Mouse (Mus musculus): ENCODE measurements around the gene Rrp1.
A peak's percentile ranks its signal among the peaks of the same experiment; 100 is the strongest.
"Not testable (repeated sequence)": the region's sequence is repeated elsewhere in the genome, so short reads cannot be mapped to it uniquely, and the experiment has no call there.

The Rrp1 gene

DNA sequence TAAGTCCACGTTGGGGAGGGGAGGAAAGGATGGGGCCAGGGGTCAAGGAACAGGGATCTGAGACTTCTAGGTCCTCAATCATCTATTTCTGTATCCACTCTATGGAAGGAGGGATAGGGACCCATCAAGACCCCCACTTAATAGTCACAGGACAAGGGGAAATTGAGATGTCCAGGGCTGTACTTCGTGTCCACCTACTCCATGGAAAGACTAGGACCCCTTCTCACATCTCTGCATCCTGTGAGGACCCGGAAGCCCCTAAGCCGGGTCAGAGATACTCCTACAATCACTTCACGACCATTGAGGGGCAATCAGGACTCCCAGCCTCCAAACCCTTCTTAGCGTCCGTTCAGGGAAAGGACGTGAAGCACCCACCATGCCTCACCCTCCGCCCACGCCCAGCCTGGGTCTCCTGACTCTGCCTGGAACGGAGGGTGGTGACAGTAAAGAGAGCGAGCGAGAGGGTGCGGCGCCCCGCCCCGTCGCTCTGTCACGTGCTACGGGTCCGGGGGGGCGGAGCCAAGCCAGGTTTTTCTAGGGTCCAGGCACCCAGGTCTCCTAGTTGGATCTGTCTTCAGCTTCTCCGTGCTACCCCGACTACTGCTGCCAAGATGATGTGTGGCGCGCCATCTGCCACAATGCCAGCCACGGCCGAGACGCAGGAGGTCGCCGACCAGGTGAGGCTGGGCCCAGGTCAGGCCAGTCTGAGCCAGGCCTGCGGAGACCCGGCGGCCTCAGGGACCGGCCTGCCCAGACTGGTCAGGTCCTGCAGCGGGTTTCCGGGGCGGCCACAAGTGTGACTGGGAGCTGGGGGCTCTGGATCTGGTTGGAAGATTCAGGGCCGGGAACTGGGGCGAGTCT lies 12.6 kb upstream of the Rrp1 start, which contains the start of gene Cstb:
Gene Cstb (plus strand): TSS at position 489 of the 861 bp plus-strand sequence.
- DNase-seq (ENCODE audit: low spot score in 2 of 2): peak; percentile 85 to 86

DNA sequence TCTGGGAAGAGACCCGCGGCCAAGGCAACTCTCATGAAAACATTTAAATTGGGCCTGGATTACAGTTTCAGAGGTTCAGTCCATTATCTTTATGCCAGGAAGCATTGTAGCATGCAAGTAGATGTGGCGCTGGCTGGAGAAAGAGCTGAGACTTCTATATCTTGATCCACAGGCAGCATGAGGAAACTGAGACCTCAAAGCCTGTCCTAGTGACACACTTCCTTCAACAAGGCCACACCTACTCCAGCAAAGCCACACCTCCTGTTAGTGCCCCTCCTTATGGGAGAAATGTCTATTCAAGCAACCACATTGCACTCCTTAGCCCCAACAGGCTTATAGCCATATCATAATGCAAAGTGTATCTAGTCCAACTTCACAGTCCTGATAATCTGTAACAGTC lies 9.8 kb upstream of the Rrp1 start:
- no peak for DNase-seq (ENCODE audit: low spot score in 2 of 2)

DNA sequence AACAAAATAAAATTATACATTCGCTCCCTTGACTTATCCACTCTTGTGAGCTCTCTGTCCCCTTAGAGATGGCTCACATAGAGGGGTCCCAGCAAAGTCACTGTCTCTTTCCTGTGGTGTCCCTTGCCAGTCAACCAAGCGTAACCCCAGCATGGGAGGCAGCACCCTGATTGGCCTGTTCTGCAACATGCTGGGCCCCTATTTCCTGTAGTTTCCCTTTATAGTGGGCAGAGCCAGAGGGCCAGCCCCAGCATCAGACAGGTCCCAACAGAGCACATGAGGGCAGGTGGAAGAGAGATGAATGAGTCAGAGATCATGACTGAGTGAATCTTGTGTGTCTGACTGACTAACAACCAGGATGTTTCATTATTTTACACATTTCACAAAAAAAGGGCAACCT lies 8.1 kb upstream of the Rrp1 start:
- DNase-seq (ENCODE audit: low spot score in 2 of 2): no peak

DNA sequence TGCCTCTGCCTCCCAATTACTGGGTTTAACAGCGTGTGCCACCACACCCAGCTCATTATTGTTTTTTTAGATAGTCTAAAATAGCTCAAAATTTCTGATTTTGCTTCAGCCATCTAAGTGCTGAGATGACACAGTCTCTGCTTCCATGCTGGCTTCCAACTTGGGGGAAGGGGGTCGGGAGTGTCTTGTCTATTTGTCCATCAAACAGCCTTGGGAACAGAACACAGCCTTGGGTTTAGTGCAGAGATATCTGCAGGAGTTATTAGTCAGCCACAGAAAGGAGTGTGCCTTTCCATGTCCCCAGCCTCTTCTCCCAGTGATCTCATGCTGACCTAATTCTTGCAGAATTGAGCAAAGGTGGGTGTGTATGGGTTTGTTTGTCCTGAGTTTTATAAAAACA lies 5.9 kb upstream of the Rrp1 start:
- DNase-seq (ENCODE audit: low spot score in 2 of 2): no peak

DNA sequence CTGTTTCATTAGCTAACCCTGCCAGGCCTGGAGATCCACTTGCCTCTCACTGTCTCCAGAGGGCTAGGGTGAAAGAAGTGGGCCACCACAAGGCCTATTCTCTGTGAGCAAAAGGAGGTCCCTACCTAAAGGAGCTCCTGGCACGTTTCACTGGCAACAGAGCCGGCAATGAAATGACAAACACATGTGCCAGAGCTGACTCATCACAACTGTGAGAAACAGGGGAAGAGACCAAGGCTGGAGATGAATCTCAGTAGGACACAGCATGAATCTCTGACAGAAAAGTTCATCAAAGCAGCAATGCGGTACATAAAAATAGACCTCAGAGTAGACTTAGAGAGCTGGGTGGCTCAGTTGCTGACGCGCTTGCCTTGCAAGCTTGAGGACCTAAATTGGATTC lies 5.0 kb upstream of the Rrp1 start:
- peak; percentile 54 to 56 for DNase-seq (ENCODE audit: low spot score in 2 of 2)

DNA sequence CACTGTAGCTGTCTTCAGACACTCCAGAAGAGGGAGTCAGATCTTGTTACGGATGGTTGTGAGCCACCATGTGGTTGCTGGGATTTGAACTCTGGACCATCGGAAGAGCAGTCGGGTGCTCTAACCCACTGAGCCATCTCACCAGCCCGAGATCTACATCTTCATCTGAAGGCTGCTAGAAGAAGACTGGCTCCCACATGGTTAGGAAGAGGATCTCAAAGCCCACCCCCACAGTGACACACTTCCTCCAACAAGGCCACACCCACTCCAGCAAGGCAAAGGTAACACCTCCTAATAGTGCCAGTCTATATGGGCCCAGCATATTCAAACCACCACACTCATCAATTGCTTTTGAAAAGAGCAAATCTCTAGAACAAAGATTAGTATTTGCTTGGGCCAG lies 2.1 kb upstream of the Rrp1 start:
- DNase-seq (ENCODE audit: low spot score in 2 of 2): not testable (repeated sequence)

DNA sequence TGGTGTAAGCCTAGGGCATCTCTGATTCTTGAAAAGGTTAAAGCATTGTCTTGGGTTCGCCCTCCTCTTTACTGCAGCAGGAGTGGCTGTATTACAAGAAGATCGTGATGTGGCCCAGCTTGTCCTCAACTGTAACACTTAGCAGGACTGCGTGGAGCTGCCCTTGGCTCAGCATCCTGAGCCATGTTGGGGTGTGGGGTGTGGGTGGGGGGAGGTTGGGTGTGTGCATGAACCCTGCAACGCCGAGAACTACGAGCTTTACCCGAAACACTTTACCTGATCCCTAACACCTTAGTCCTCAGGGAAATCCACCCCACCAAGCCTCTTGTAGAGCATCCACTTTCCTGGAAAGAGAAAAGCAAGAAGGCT lies 293 bp upstream of the Rrp1 start:
- DNase-seq (ENCODE audit: low spot score in 2 of 2): no peak

DNA sequence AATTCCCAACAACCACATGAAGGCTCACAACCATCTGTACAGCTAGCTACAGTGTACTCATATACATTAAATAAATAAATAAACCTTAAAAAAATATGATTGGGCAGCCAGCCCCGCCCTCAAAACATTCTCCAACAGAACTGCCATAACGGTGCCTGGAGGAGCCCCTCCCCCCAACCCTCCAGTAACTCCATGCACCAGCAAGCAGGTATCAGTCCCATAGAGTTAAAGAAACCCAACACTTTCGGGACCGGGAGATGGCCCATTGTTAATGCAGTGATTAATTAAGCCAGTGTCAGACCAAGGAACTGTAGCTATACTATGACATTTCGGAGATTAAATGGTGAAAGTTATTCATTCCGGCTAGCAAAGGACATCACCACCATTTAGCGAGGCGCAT lies 992 bp downstream of the Rrp1 start:
- DNase-seq (ENCODE audit: low spot score in 2 of 2): no peak

DNA sequence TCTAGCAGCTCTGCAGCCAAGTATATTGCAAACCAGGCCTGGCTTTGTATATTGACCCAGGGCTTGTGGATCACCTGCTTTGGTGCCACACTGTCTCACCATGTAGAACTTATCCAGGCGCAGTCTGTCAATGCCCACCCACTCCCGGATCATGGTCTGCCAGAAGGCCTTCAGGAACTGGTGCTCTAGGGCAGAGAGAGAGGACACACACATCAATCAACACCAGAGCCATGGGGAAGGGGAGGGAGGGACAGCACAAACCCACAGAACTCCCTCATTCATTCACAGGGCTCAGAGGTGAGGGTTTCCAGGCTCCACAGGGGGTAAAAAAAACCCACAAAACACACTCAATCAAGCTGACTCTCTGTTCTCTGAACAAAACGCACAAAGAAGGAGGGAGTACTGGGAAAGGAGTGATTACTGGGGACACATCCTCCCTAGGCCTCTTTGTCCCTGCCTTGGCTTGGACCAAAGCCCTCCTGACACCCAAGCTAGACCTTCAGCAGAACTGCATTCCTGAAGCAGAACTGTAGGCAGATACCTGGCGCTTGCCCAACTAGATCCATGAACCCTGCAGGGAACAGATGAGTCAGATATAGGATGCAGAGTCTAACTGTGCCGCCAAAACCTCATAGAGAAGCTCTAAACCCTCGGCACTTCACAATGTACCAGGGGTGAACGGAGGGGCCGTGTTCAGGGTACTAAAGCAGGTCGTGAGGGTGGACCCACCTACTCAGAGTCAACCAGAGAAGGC lies 3.6 kb downstream of the Rrp1 start:
- no peak for DNase-seq (ENCODE audit: low spot score in 2 of 2)

DNA sequence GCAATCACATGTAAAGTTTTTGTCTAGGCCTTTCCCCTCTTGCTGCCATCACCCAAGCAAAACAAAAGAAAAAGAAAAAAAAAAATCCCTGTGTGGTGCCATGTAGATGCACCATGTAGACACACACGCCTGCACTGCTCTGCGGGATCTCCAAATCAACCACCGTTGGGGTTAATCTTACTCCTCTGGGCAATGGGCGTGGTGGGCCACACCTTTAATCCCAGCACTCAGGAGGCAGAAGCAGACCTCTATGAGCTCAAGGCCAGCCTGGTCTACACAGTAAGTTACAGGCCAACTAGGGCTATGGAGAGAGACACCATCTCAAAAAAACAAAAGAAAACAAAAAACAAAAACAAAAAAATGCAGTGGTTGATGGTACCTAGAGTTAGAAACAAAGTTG lies 5.7 kb downstream of the Rrp1 start:
- no peak for DNase-seq (ENCODE audit: low spot score in 2 of 2)

DNA sequence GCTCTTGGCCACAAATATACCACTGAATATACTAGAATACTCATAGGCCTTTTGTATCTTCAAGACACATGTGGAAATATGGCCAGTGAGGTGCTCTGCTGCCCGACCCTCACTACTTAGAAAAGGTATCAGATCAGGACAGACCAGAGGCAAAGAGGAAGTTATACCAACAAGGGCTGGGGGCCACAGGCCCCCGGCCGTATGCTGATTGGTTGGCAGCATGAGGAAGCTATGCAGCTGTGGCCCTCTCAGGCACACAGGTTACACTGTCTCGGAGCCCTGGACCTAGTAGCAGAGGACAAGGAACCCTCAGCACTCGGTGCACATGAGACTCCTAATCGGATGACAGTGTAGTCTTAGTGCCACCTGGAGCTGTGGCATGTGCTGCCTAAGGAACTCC lies 6.7 kb downstream of the Rrp1 start:
- DNase-seq (ENCODE audit: low spot score in 2 of 2): no peak

DNA sequence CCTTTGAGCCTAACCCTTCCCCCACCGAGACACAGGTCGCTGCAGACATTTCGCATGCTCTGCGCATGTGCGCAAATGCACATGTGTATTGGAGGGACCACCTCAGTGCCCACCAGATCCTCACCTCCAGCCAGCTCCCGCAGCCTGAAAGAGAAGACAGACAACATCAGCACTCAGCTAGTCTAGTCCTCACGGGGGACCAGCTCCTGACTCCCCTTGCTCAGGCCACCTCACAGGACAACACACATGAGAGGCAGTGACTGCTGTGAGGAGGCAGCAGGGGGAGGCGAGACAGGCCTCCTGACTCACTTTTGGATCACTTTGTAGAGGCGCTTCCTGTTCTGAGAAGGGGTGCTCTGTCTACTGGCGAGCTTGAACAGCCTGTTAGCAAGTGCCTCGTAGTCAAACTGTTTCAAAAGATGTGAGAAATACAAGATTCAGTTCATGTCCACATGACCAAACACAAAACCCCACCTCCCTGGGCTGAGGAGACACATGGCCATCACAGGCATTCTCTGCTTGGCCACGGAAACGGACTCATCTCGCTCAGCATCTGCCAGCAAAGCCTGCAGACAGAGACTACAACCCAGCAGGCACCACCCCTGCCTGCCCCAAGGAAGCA lies 10.4 kb downstream of the Rrp1 start:
- DNase-seq (ENCODE audit: low spot score in 2 of 2): no peak

DNA sequence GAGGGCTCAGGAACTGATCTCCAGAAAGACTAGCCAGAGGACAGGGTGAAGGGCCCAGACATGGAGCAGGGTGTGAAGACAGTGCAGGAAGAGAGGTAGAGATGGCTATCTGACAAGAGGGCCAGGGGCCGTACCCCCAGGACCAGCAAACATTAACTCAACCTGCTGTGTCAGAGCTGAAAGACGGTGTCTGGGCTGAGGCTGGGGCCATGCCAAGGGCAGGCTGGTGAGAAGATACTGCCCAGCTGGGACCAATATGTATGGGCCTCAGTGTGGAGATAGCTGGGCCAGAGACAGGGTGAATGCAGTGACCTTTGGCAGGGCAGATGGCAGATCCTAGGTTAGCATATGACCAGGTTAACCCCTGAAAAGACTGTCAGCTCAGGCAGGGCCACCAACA lies 11.7 kb downstream of the Rrp1 start:
- no peak for DNase-seq (ENCODE audit: low spot score in 2 of 2)

DNA sequence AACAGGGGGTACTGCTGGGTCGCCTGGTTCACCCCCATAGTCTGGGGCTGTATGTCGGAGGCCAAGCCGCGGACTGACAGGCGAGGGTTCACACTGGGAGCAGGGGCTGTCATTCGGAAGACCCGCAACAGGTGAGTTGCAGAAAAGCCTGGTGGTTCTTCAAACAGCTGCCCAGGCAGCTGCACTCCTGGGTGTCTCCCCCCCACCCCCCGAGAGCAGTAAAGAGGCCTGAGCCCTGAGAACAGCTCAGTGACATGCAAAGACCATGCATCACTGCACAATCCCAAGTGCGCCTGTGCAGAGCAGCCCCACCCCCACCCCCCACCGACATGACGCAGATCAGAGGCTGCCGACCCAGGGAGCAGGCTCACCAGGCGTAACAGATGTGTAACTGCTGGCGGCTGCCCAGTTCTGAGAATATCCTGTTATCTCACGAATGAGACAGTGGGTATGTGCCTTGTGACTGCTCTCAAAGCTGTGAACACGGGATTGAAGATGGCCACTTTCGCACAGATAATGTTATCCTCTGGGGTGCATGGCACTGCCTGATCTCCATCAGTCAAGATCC lies 13.7 kb downstream of the Rrp1 start:
- peak in 1 of 2 experiments; percentile 30 for DNase-seq (ENCODE audit: low spot score in 2 of 2)

DNA sequence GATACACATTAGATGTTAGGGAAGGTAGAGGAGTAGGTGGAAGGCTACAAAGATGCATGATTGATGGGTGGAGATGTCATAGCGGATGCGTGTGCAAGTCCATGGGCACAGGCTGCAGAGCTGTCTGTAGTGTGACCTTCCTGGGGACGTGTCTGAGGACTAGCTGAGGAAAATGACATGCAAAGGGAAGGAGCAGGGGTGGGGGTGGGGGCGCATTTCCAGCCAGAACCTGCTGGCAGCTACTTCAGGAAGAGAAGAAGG lies 16.3 kb downstream of the Rrp1 start:
- DNase-seq (ENCODE audit: low spot score in 2 of 2): no peak

DNA sequence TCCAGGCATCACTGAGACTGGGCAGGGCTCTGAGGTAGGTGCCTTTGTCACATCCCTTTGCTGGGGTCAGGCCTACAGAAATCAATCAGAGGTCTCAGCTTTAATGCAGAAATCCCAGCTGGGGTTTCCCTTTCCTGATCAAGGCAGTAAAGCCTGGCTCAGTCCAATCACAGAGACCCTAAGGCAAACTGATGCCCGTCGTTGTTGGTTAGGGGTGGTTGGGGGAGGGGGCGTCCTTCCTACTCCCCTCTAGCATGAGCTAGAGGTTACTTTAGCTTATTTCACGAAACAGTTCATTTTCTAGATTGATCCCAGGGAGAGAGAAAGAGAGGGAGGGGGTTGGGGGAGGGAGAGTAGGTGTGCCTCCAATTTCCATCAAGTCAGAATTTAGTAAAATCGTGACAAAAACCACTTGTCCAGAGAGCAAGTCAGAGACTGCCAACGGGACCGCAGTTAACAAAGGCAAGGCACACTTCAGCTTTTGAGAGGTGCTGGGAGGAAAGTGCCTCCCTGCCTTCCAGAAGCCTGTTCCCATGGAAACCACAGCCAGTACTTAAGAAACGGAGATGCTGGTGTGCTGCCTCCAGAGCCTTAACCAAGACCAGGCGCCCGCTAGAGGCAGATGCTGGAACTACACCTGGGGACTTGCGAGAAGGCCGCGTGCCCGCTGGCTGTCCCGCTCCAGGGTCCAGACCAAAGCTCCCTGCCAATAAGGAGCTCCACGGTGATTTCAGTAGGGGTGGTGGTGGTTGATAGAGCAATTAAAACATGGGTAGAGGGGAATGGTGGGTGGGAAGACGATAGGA lies 16.8 kb downstream of the Rrp1 start:
- peak; percentile 99 to 100 for DNase-seq (ENCODE audit: low spot score in 2 of 2)

DNA sequence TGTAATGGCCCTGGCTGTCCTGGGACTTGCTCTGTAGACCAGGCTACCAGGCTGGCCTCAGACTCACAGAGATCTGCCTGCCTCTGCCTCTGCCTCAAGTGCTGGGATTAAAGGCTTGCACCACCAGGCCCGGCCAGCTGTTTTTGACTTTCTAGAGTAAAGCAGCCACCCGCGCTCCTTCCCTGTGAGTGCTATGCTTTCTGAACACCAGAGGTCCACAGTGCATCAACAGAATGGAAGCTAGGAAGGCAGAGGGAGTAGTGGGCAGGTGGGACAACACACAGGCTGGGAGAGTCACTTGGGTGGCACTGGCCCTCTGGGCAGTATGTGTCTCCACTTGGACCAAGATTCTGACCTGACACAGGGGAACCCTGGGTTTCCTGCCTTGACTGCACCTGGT lies 17.5 kb downstream of the Rrp1 start:
- no peak for DNase-seq (ENCODE audit: low spot score in 2 of 2)

DNA sequence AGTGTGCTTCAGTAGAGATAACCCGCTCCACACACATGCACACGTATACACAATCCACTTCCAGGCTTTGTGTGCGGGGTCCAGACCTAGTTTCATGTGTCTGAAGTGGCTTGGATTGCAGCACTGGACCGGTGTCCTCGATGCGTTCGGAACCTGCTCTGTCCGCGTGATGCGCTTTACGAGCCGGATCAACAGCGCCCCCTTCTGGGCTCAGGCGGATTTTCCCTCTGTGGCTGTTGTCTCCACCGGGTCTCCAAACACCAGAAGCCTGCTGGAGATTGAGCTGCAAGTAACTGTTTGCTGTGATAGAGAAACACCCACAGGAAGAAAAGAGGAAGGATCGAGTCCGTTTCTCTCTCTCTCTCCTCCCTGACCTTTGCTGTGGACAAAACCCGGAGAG lies 20.8 kb downstream of the Rrp1 start:
- peak; percentile 90 for DNase-seq (ENCODE audit: low spot score in 2 of 2)

DNA sequence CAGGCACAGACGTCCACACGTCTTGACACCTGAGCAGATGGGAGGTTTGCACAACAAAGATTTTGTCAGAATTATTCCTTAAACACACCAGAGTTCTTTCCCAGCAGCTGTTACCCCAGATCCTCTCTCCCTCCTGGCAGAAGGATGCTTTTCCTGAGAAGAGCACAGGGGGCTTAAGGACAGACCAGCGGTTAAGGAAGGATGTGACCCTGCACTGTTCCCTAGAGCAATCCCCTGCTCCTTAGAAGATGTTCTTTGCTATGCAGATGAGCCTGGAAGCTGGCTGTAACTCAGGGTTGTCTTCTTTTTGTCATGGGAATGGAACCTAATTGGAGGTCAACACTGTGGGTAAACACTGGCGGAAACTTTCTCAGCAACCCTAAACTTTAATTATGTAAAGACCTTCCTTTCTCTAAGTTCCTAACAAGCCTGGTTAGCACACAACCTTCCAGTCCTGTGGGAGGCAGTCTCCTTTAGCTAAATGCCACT lies 21.8 kb downstream of the Rrp1 start:
- DNase-seq (ENCODE audit: low spot score in 2 of 2): no peak

DNA sequence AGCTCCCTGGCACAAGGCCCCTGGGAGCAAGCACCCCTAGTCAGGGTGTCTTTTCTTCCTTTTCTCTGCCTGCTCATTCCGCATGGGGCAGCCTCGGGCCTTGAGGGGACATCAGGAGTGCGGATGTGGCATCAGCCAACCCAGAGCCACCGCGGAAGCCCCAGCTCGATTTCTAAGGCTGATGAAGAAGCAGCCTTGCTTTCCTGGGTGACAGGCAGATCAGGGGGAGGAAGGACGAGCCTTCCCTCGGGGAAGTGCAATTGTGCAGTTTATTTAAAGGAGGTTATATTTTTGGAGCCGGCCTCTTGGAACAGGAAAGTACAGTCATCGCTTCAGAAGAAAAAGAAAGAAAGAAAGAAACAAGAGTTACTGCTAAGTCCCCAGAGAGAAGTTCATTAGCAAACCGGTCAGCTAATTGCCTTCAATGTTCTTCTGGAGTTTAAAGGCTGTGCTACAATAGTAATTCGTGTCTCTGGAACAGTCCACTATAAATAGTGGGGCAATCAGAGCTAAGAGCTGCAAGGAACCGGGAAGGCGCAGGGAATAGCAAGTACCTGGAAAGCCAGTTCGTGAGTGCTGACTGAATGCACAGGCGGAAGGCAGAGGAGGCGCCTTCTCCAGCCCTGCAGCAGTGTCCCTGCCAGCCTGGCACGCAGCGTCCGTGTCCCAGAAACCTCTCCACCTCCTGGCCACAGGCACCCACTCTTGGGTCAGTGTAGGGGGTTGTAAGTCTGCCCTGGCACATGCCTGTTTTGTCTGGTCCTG lies 24.4 kb downstream of the Rrp1 start:
- DNase-seq (ENCODE audit: low spot score in 2 of 2): peak; percentile 64 to 76

DNA sequence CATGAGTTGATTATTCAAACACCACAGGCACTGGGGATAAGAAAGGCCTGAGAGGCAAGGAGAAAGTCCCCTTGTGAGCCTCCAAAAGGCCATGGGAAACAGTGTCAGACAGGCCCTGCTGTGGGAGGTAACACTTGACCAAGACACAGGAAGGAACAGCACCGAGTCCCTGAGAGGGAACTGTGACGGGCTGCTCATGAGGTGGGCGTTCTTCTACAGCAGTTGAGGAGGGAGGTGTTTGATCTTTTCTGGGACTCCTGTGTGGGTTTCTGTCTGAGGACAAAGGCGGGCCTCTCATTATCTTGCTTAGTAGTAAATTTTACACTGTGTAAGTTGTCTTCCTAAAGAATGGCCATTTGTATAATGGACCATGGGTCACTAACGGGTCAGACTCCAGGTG lies 27.3 kb downstream of the Rrp1 start:
- peak; percentile 35 to 60 for DNase-seq (ENCODE audit: low spot score in 2 of 2)
